Mouse (Mus musculus): ENCODE measurements around the gene Krt1.

Gene Krt1

GRCm38 (mm10) chr15:101803052-101803822 lies 47.4 kb downstream of the Krt1 start:
- DNase-seq (ENCODE audit: low read depth, low spot score): no peak

GRCm38 (mm10) chr15:101802296-101802835 lies 48.2 kb downstream of the Krt1 start, which contains the start of gene Krt73:
Krt73 (minus strand) TSS chr15:101802346.
- no peak for DNase-seq (ENCODE audit: low read depth, low spot score)
